Mouse (Mus musculus): ENCODE data around the gene Glipr1l3.
"Not testable (repeated sequence)": the region's sequence is repeated elsewhere in the genome, so short reads cannot be mapped to it uniquely, and the experiment has no call there.

The Glipr1l3 gene

GRCm38 (mm10) chr10:112159882-112160560, at the start of gene Glipr1l3:
TSS of gene Glipr1l3 (minus strand) at chr10:112160327.
- DNase-seq (ENCODE audit: extremely low spot score, low read depth, low spot score), result peak; percentile 72

DNA sequence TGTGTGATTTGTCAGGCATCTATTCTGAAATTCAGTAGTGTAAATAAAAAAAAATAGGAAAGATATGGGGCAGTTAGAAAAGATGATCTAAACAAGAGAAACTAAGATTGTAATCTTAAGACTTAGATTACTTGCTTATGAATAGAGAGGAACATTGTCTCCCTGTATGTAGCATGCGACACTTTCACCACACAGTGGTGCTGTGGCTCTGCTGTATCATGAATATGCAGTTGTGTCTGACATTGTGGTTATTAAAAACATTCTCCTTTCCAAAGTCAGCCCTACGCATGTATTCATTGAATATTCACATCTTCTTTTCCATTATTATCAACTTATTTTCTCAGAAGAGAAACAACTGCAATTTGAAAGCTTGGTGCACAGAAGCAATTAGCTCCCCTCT, 43.3 kb upstream of the Glipr1l3 start:
- DNase-seq (ENCODE audit: extremely low spot score, low read depth, low spot score), result no peak

DNA sequence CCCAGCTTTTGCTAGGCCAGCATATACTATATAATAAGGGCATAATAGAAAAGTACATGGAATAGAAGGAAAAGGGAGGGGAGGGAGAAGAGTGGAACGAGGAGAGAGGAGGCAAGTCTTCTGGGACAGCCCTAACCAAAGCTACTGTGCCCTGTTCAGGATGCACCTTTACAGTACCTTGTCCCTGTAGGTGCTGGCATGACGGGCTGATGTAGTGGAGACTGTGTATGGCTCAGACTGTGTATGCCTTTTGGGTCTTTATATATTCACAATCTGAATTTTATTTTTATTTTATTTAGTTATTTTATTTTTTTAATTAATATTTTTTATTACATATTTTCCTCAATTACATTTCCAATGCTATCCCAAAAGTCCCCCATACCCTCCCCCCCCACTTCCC, 33.8 kb upstream of the Glipr1l3 start:
- DNase-seq (ENCODE audit: extremely low spot score, low read depth, low spot score), result not testable (repeated sequence)

DNA sequence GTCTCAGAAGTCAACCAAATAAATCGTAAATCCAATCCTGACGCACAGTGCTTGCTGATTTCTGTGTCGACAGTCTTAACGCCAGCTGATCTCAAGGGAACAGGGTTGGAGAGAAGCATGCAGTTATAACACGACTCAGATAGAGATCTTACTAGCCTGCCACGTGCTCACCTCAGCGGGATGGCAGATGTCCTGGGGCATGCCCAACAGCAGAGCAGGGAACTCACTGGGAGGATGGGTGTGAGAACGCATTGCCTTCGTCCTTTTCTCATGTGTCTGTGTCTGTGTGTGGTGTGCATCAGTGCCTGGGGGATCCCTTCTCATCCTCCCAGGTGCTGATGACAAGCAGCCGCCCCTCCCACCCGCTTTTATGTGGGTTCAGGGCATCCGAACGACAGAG, 16.9 kb upstream of the Glipr1l3 start:
- not testable (repeated sequence) for DNase-seq (ENCODE audit: extremely low spot score, low read depth, low spot score)

DNA sequence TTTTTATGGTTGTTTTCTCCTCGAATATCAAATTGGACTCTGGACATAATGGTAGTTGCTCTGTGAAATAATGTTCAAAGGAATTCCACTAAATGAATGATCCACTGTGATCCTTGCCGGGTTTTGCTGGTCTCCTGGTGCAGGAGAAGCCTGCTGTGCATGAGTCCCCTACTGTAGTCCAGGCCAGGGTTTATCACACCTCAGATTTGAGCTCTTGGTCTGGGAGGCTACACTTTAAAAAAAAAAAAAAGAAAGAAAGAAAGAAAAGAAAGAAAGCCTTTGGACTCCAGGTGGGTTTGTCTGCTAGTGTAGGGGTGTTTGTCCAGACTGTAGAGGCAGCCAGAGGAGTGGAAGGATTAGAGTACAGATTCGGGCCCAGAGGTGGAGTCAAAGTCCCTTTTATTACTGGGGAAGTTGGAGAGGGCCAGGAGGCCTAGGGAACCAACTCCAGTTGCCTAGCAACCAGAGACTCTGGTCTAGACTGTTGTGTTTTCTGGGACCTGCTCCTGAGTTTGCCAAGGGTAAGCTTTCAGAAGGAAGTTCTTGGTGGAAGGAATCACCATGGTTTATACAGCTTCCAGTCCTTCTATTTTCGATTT, 3.1 kb upstream of the Glipr1l3 start, which contains the start of gene Caps2:
Caps2 (plus strand) TSS at position 454 of the 599 bp plus-strand sequence.
- peak; percentile 74 for DNase-seq (ENCODE audit: extremely low spot score, low read depth, low spot score)

DNA sequence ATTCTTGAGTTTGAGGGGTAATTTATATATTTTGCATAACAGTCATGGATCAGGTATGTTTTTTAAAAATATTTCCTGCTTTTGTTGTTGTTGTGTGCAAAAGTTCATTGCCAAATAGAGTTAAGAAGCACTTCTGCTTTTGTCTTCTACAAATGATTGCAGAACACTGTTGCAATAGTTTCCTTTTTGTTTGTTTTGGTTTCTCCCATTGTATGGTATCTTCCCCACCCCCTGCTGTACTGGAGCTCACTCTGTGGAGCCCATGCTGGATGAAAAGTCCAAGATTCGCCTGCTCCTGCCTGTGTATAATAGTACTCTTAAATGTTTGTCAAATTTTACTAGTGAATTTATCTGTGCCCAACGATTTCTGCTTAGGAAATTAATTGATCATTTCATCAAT, 20.3 kb downstream of the Glipr1l3 start:
- DNase-seq (ENCODE audit: extremely low spot score, low read depth, low spot score), result no peak

- no peak for DNase-seq (ENCODE audit: extremely low spot score, low read depth, low spot score)
These were observed 21.2 kb downstream of the Glipr1l3 start for GRCm38 (mm10) chr10:112138871-112139430.

GRCm38 (mm10) chr10:112138050-112138870, 21.9 kb downstream of the Glipr1l3 start:
- peak; percentile 31 for DNase-seq (ENCODE audit: extremely low spot score, low read depth, low spot score)

- no peak for DNase-seq (ENCODE audit: extremely low spot score, low read depth, low spot score)
These were observed 27.9 kb downstream of the Glipr1l3 start for GRCm38 (mm10) chr10:112132194-112132593.

GRCm38 (mm10) chr10:112127682-112128230, 32.4 kb downstream of the Glipr1l3 start:
- DNase-seq (ENCODE audit: extremely low spot score, low read depth, low spot score), result not testable (repeated sequence)

- DNase-seq (ENCODE audit: extremely low spot score, low read depth, low spot score), result not testable (repeated sequence)
These were observed 35.0 kb downstream of the Glipr1l3 start for GRCm38 (mm10) chr10:112125090-112125489.

DNA sequence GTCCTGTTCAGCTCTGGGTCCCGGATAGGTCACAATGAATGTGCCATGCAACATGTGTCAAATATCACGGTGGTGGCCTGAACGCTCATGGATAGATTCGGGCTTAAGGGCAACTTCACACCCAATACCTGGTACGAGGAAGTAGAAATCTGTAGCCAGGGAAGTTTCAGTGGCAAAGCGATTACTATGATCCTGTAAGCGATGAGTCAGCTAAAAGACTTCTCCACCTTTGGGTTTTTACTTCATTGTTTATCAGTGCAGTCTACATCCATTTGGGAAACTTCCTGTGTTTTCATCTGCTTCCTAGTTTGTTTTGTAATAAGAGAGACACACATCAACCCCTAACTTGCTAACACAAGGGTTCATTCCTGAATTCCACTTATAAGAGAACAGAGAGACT, 49.7 kb downstream of the Glipr1l3 start:
- no peak for DNase-seq (ENCODE audit: extremely low spot score, low read depth, low spot score)

DNA sequence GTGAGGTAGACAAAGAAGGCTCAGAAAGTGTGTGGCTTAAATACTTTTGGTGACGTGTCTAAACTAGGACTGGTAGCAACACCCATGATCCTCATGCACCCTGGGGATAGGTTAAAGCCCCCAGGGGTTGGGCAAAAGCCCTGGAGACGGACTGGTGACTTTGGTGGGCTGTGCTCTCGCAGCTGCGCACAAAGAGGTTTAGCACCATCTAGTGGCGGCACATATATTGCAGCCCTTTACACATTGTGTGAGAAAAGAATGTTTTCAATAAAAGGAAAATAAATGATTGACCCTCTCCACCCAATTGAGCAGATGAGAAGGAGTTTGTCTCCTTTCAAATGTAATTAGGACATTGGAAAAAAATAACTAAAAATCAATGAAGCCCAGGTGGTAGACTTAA, 54.3 kb downstream of the Glipr1l3 start:
- DNase-seq (ENCODE audit: extremely low spot score, low read depth, low spot score), result peak; percentile 18

Data from hindlimb bud, embryonic 11.5 days (tissue).